ENCODE assay signal across 18 mouse cellular contexts in genomic region chr4:145559505-145560099, GRCm38 (mm10). TPM values are rescaled to one million over a fixed set of nuclear protein-coding genes. Genes with fewer than 3 reads are reported as not detected.
"Had no signal": no experiment of that assay in that cellular context is flagged by ENCODE, and none has a peak within 500 bp of the region (broad histone marks: within the 10 kb centered on the region; RNA-seq: fewer than 3 reads in every experiment).

No protein-coding gene starts in this region.

- H3K27ac ChIP-seq: kidney, postnatal 0 days; layer of hippocampus, adult 2 months; limb, embryonic 13.5 days; liver, embryonic 15.5 days; macrophage; midbrain, embryonic 12.5 days; neural tube, embryonic 12.5 days; stomach, embryonic 15.5 days had no signal

- H3K9ac ChIP-seq: limb, embryonic 13.5 days; liver, embryonic 15.5 days; midbrain, embryonic 12.5 days; neural tube, embryonic 12.5 days; stomach, embryonic 15.5 days had no signal

- H3K4me1 ChIP-seq: limb, embryonic 13.5 days; liver, embryonic 15.5 days; megakaryocyte, embryonic 14.5 days; midbrain, embryonic 12.5 days; neural tube, embryonic 12.5 days; stomach, embryonic 15.5 days had no signal

- H3K27me3 ChIP-seq: limb, embryonic 13.5 days; liver, embryonic 15.5 days; megakaryocyte, embryonic 14.5 days; midbrain, embryonic 12.5 days; neural tube, embryonic 12.5 days; stomach, embryonic 15.5 days had no signal

- H3K9me3 ChIP-seq: stomach, embryonic 15.5 days had no signal

- H3K4me3 ChIP-seq: layer of hippocampus, adult 2 months; limb, embryonic 13.5 days; liver, embryonic 15.5 days; megakaryocyte, embryonic 14.5 days; midbrain, embryonic 12.5 days; myocyte; neural tube, embryonic 12.5 days; stomach, embryonic 15.5 days had no signal

- DNase-seq: kidney, adult 8-10 months; kidney, postnatal 36 days; lung, adult 2 months; lung, postnatal 10 days; right cerebral cortex, postnatal 14 days; thymus, postnatal 36 days had no signal

- ATAC-seq: intestine, postnatal 0 days had no signal

- H3K4me2 ChIP-seq: limb, embryonic 13.5 days; liver, embryonic 11.5 days; liver, embryonic 15.5 days; midbrain, embryonic 12.5 days; neural tube, embryonic 12.5 days; stomach, embryonic 15.5 days had no signal

- H3K36me3 ChIP-seq: limb, embryonic 13.5 days; liver, embryonic 15.5 days; midbrain, embryonic 12.5 days; neural tube, embryonic 12.5 days; stomach, embryonic 15.5 days had no signal

RNA-seq across cellular contexts. Expression of gene Zfp990, which starts 49.0 kb away (rescaled TPM):
- polyA plus RNA-seq: liver, embryonic 15.5 days; lung, adult 2 months; macrophage; midbrain, embryonic 12.5 days; neural tube, embryonic 12.5 days had no signal
